Mouse (Mus musculus) MEL (cell line): ENCODE results near the gene Galntl6.

Source experiments
- HCFC1 ChIP-seq: IDR thresholded peaks from 2 replicates; pipeline ENCODE4 v1.6.1; 2012; ENCODE audit warnings: low read depth, mild to moderate bottlenecking, inconsistent platforms, low read length, improper control_type of control experiment, moderate library complexity
- POLR2A ChIP-seq, 2 experiments: IDR thresholded peaks; 2 replicates each; pipeline ENCODE4 v1.6.1; 2011 to 2012; ENCODE audit warnings: low read length in 2 of 2, mild to moderate bottlenecking in 2 of 2, control low read depth in 1 of 2, improper control_type of control experiment in 1 of 2, low read depth in 1 of 2, moderate library complexity in 1 of 2; ENCODE audit not compliant: control insufficient read depth in 1 of 2, insufficient read depth in 1 of 2, poor library complexity in 1 of 2
- POLR2AphosphoS2 ChIP-seq: IDR thresholded peaks from 2 replicates; pipeline ENCODE4 v1.6.1; 2011; ENCODE audit warnings: low read length, improper control_type of control experiment
- USF1 ChIP-seq: IDR thresholded peaks from 2 replicates; pipeline ENCODE4 v1.6.1; 2014; ENCODE audit warnings: low read depth, mild to moderate bottlenecking, inconsistent platforms, low read length, improper control_type of control experiment, moderate library complexity

- TF ChIP-seq USF1 (no peak), POLR2A (IDR thresholded peaks at IDR 0.05; ENCODE audit: control insufficient read depth in 1 of 2, insufficient read depth in 1 of 2, low read depth in 1 of 2, low read length in 2 of 2, poor library complexity in 1 of 2) (no peak), POLR2AphosphoS2 (no peak), HCFC1 (no peak)
Measured at GRCm38 (mm10) chr8:57732795-57733194, 1179.6 kb downstream of the Galntl6 start.
